Mouse (Mus musculus) lung, postnatal 0 days (tissue): Measurements from ENCODE around the gene Muc1.

ENCODE experiments used
- CTCF ChIP-seq: IDR thresholded peaks from 2 replicates; pipeline ENCODE4 v1.5.1; 2016; ENCODE audit warnings: antibody characterized with exemption, mild to moderate bottlenecking
- EP300 ChIP-seq: IDR thresholded peaks from 2 replicates; pipeline ENCODE4 v1.6.1; 2016; ENCODE audit warnings: antibody characterized with exemption, mild to moderate bottlenecking, control low read depth

- no peak for TF ChIP-seq CTCF
- TF ChIP-seq EP300 = peak; percentile 64; the same call in 1 of the 2 replicates
Observed at GRCm38 (mm10) chr3:89262417-89262816, 33.6 kb downstream of the Muc1 start.
